Mouse (Mus musculus): ENCODE data around the gene Prrt1. TPM values are rescaled to one million over a fixed set of nuclear protein-coding genes. Genes with fewer than 3 reads are reported as not detected.

Prrt1 gene
- total and polyA plus RNA-seq, 3 experiments = not detected

DNA sequence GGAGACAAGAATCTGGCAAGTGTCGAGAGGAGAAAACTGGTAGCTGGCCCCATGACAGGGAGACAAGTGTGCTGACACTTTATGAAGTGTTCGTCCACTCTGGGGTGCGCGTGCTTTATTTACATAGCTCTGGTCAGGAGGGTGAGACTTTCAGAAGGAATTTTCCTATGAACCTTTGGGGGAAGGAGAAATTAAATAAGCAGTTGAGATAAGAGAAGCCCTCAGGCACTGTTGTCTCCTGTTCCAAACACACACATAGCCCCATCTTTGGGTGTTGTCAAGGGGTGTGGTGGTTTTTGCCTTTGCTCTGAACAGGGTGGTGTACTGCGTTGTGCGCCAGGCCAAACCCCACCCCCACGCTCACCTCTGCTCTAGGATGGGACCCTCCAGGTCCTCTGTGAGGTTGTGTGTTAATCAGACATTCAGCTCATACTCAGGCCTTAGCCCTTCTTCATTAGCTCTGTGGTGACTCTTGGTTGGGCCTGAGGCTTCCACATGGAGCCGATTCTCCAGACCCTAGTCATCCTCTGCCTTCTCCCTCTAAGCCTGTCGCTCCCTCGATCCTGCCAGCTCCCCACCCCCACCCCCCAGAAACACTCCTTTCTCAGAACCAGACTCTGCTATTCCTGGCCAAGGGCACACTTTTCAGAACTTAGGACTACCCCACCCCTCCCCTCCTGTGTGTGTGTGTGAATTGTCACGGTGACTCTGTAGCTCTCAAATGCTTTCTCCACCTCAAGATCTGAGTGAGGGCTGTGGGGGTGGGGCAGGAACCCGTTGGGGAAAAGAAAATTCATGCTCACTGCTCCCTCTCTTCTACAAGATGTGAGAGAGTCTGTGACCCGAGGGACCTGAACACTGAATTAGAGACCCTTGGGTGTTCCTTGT, 46.1 kb downstream of the Prrt1 start:
- peaks cover 0 to 5% of the 10 kb centered on the region in 2 experiments; a peak in 1 of 4 replicates for H3K4me1 ChIP-seq (ENCODE audit: control insufficient read depth in 1 of 2, insufficient read depth in 2 of 2)
- peaks cover 14% of the 10 kb centered on the region for H3K9me3 ChIP-seq (replicated peaks; ENCODE audit: low read length)
- no peaks in the 10 kb centered on the region for H3K79me2 ChIP-seq (replicated peaks; ENCODE audit: control insufficient read depth, extremely low read depth, insufficient read depth, poor library complexity, severe bottlenecking)
- H3K27me3 ChIP-seq (replicated peaks) = peaks cover 77% of the 10 kb centered on the region
- H3K9ac ChIP-seq (ENCODE audit: insufficient read depth, low read depth) = no peak overlapping the region
- H3K27ac ChIP-seq (ENCODE audit: insufficient read depth, low read depth) = no peak overlapping the region
- TF ChIP-seq MAX (IDR thresholded peaks at IDR 0.05; ENCODE audit: low read length) (no peak), HCFC1 (IDR thresholded peaks at IDR 0.05; ENCODE audit: low read depth, low read length) (no peak), TBP (conservative IDR thresholded peaks at IDR 0.05; ENCODE audit: low read depth, low read length) (no peak), MEF2A (IDR thresholded peaks at IDR 0.05; ENCODE audit: borderline replicate concordance, low read depth, low read length) (no peak), CHD1 (IDR thresholded peaks at IDR 0.05; ENCODE audit: low read depth, low read length) (no peak), SIN3A (IDR thresholded peaks at IDR 0.05; ENCODE audit: low read length) (no peak), KAT2A (IDR thresholded peaks at IDR 0.05; ENCODE audit: insufficient replicate concordance, low read length) (no peak), MXI1 (IDR thresholded peaks at IDR 0.05; ENCODE audit: low read depth, low read length) (no peak), USF1 (IDR thresholded peaks at IDR 0.05; ENCODE audit: low read depth, low read length) (no peak), ZC3H11A (IDR thresholded peaks at IDR 0.05; ENCODE audit: low read depth, low read length) (no peak), MAZ (IDR thresholded peaks at IDR 0.05; ENCODE audit: low read depth, low read length) (no peak), MYC (IDR thresholded peaks at IDR 0.05; ENCODE audit: low read depth, low read length) (no peak), UBTF (IDR thresholded peaks at IDR 0.05; ENCODE audit: low read depth, low read length) (no peak), ELF1 (IDR thresholded peaks at IDR 0.05; ENCODE audit: low read depth, low read length) (no peak), ETS1 (conservative IDR thresholded peaks at IDR 0.05; ENCODE audit: low read depth, low read length) (no peak), JUND (conservative IDR thresholded peaks at IDR 0.05; ENCODE audit: low read depth, low read length) (no peak), ZNF384 (IDR thresholded peaks at IDR 0.05; ENCODE audit: low read depth, low read length) (no peak), PAX5 (IDR thresholded peaks at IDR 0.05; ENCODE audit: low read length) (no peak)
- H3K4me3 ChIP-seq (replicated peaks in 1 of 3; ENCODE audit: low read depth in 2 of 3, low read length in 2 of 3, poor library complexity in 1 of 3) = no peak overlapping the region
- dilution Hi-C loops (cut with MboI; ENCODE audit: extremely low pct_ligation_motif_present, extremely low pct_unique_long_range_greater_than_20kb, low sequenced_read_pairs) = no loop called here
- H3K36me3 ChIP-seq (replicated peaks in 1 of 2; ENCODE audit: control insufficient read depth in 1 of 2, insufficient read depth in 1 of 2, low read length in 1 of 2) = no peaks in the 10 kb centered on the region
- no peak overlapping the region for H3K4me2 ChIP-seq (ENCODE audit: insufficient read depth, low read depth, poor library complexity, severe bottlenecking)
- in situ Hi-C loops (cut with MboI; ENCODE audit: low pct_ligation_motif_present, low pct_unique_long_range_greater_than_20kb, low sequenced_read_pairs) = no loop called here
- DNase-seq (ENCODE audit: extremely low read depth) = no peak

DNA sequence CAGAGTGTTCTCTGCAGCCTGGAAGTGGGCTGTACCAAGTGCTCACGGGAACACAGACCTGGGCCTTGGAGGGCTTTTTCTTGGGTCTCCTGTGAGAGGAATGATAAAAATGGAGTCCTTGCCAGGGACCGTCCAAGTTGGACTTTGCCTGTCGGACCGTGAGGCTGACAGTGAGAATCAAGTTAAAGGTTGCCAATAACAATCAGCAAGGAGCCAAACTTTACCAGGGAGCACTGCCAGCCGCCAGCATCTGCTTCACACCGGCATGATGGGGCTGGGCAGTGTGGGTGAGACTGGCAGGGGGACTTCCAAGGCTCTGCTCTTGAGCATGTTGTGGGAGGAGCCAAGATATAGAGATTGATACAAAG, 46.7 kb downstream of the Prrt1 start:
- Histone ChIP-seq H3K36me3 (replicated peaks in 1 of 2; ENCODE audit: control insufficient read depth in 1 of 2, insufficient read depth in 1 of 2, low read length in 1 of 2) (no peaks in the 10 kb centered on the region), H3K79me2 (replicated peaks; ENCODE audit: control insufficient read depth, extremely low read depth, insufficient read depth, poor library complexity, severe bottlenecking) (no peaks in the 10 kb centered on the region), H3K9me3 (replicated peaks; ENCODE audit: low read length) (peaks cover 14% of the 10 kb centered on the region), H3K27ac (ENCODE audit: insufficient read depth, low read depth) (no peak overlapping the region), H3K4me1 (ENCODE audit: control insufficient read depth in 1 of 2, insufficient read depth in 2 of 2) (peaks cover 2 to 7% of the 10 kb centered on the region in 2 experiments; a peak in 3 of 4 replicates), H3K9ac (ENCODE audit: insufficient read depth, low read depth) (no peak overlapping the region), H3K4me2 (ENCODE audit: insufficient read depth, low read depth, poor library complexity, severe bottlenecking) (no peak overlapping the region), H3K27me3 (replicated peaks) (peaks cover 82% of the 10 kb centered on the region), H3K4me3 (replicated peaks in 1 of 3; ENCODE audit: low read depth in 2 of 3, low read length in 2 of 3, poor library complexity in 1 of 3) (no peak overlapping the region)
- TF ChIP-seq ZC3H11A (IDR thresholded peaks at IDR 0.05; ENCODE audit: low read depth, low read length) (no peak), POLR2AphosphoS2 (IDR thresholded peaks at IDR 0.05; ENCODE audit: low read depth, low read length) (no peak), MEF2A (IDR thresholded peaks at IDR 0.05; ENCODE audit: borderline replicate concordance, low read depth, low read length) (no peak), IRF4 (IDR thresholded peaks at IDR 0.05; ENCODE audit: low read depth, low read length) (no peak), RAD21 (IDR thresholded peaks at IDR 0.05; ENCODE audit: low read depth, low read length) (no peak), GABPA (IDR thresholded peaks at IDR 0.05; ENCODE audit: insufficient replicate concordance, low read depth, low read length) (no peak), ZMIZ1 (IDR thresholded peaks at IDR 0.05; ENCODE audit: low read depth, low read length) (no peak), MXI1 (IDR thresholded peaks at IDR 0.05; ENCODE audit: low read depth, low read length) (no peak), HCFC1 (IDR thresholded peaks at IDR 0.05; ENCODE audit: low read depth, low read length) (no peak), ELF1 (IDR thresholded peaks at IDR 0.05; ENCODE audit: low read depth, low read length) (no peak)
- in situ Hi-C loops (cut with MboI; ENCODE audit: low pct_ligation_motif_present, low pct_unique_long_range_greater_than_20kb, low sequenced_read_pairs) = no loop called here
- DNase-seq (ENCODE audit: extremely low read depth) = no peak
- dilution Hi-C loops (cut with MboI; ENCODE audit: extremely low pct_ligation_motif_present, extremely low pct_unique_long_range_greater_than_20kb, low sequenced_read_pairs) = no loop called here
